Mouse (Mus musculus) brain, embryonic 18.5 days (tissue): ENCODE results near the gene Gpr108.

Source experiments
- DNase-seq: peaks from one replicate; pipeline ENCODE4 v3.0.0-alpha.2; 2012; ENCODE audit warnings: low read depth, low spot score

Gene Gpr108

GRCm38 (mm10) chr17:57209330-57209729 lies 38.9 kb downstream of the Gpr108 start:
- DNase-seq, result no peak

GRCm38 (mm10) chr17:57207938-57208337 lies 40.3 kb downstream of the Gpr108 start:
- DNase-seq, result no peak

DNA sequence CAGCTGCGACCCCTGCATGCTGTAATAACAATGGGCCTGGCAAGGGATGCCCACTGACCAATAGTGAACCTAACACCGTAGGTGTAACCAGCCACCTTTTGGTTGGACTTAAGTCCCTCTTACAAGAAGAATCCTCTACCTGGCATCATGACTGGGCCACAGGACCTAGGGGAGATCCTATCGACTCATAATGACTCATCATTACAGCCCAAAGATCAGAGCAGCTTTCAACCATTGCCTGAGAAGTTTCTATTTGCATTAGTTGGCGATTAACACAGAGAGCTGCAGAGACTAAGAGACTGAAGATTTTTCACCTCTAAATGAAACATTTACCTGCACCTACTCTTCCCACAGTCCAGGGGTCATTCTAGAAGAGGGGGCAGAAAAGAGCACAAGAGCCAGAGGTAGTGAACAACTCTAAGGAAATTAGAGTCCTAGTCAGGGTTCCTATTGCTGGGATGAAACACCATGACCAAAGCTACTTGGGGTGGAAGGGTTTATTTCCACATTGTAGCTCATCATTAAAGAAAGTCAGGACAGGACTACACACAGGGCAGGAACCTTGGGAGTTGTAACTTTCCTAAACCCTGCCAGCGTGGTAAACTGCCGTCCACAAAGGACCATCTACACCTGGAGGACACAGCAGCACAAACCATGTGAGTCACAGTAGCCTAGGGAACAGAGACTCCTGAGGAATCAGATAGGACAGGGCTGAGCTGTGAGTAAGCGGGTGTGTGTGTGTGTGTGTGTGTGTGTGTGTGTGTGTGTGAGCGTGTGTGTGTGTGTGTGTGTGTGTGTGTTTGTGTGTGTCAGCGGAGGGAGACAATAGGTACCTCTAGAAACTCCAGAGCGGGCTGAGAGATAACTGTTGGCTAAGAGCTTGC lies 46.2 kb downstream of the Gpr108 start:
- DNase-seq, result no peak

DNA sequence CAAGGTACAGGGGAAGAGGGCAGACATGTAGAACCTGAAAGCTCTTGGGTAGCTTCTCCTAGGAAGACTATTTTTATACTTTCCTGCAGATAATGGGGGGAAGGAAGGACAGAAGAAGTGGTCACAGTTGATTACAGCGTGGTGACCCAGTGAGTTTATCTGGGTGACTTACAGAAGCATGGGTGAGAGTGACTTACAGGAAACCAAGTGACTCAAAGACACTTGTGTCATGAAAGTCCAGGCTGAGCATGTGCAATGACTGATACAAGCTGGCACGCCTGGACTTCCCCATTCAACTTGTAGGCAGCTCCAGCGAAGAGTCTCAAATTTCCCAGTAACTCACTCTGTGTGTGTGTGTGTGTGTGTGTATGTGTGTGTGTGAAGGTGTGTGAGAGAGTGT lies 50.0 kb downstream of the Gpr108 start:
- DNase-seq, result no peak

DNA sequence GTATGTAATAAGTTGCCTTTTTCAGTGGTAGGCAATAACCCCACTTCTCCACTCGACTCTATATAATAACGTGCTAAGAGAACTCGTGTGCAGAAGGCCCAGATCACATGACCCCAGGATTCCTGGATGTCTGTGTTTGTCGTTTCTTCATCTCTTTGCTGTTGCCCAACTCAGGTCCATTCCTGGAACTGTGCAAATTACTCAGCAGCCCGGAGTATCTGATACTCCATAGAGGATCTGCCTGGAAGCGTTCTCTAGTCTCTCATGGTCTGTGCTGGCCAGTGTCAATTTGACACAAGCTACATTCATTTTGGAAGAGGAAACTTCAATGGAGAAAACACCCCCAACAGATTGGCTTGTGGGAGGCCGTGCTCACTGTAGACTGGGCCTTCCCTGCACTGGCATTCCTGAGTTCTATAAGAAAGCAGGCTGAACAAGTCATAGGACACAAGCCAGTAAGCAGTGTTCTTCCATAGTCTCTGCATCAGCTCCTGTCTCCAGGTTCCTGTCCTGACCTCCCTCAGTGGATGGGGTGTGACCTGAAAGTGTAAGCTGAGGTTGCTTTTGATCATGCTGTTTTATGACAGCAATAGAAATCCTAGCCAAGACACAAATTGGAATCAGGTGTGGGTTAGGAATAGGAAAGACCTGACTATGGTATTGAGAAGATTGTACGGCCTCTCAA lies 52.8 kb downstream of the Gpr108 start:
- no peak for DNase-seq

- DNase-seq, result no peak
Measured at GRCm38 (mm10) chr17:57194771-57195170, 53.5 kb downstream of the Gpr108 start.

DNA sequence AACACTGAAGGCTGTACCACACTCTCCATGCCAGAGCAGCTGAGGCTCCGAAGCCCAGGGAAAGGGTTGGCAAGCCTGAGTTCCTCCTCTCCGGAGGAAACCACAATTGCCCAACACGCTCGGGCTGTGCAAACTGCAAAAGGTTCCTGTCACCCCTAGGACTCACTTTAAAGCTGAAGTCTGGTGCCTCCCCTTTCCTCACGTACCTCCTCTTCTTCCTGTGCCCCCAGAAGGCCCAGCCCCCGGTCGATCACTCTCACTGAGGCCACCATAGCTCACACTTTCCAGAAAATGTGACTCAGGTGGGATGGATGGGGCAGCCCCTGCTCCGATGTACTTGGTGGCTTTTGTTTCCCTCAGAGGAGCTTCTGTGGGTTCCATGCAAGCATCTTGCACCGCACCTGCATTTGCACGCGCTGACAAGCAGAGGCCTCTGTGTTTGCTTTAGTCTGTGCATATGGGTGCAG lies 54.2 kb downstream of the Gpr108 start, which contains the start of gene Tnfsf14:
Tnfsf14 (minus strand) TSS at position 137 of the 467 bp plus-strand sequence.
- DNase-seq, result no peak

- DNase-seq, result no peak
Measured at GRCm38 (mm10) chr17:57188510-57189192, 59.6 kb downstream of the Gpr108 start.

DNA sequence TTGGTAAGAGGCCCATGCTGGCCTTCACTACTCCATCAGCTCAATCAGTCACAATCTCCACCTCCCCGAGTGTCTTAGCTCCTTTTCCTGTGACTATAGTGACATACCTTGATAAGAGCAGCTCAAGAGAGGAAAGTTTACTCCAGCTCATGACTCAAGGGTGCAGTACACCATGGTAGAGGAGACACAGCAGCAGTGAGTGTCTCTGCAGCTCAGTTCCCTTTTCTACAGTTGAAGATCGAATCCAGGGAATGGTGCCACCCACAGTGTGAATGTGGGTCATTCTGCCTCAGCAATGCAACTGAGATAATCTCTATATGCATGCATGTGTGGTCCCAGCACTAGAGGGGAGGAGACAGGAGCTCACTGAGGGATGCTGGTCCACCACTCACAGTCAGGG lies 62.6 kb downstream of the Gpr108 start:
- no peak for DNase-seq
